Mouse (Mus musculus): ENCODE results near the gene Rassf2. TPM values are rescaled to one million over a fixed set of nuclear protein-coding genes. Genes with fewer than 3 reads are reported as not detected.

The Rassf2 gene
- polyA plus RNA-seq, 1 experiment = 111 TPM

GRCm38 (mm10) chr2:132036326-132036725 is 6.3 kb upstream of the Rassf2 start:
- WGBS = 94% methylated on average over 5 of the region's 5 CpGs
- no peaks in the 10 kb centered on the region for H3K27me3 ChIP-seq (ENCODE audit: control insufficient read depth, insufficient read depth, low read length)
- no peak overlapping the region for H3K27ac ChIP-seq (ENCODE audit: control insufficient read depth, insufficient read depth, low read length)
- peaks cover 27% of the 10 kb centered on the region for H3K4me1 ChIP-seq (replicated peaks; ENCODE audit: control insufficient read depth, insufficient read depth, low read length)
- TF ChIP-seq POLR2A (IDR thresholded peaks at IDR 0.05; ENCODE audit: control insufficient read depth, extremely low read depth, insufficient read depth, low read length, poor library complexity) = no peak
- no peak for TF ChIP-seq CTCF (IDR thresholded peaks at IDR 0.05; ENCODE audit: borderline replicate concordance, control insufficient read depth, extremely low read depth, insufficient read depth, low read length, poor library complexity)
- no peaks in the 10 kb centered on the region for H3K36me3 ChIP-seq (ENCODE audit: control insufficient read depth, insufficient read depth, low read length)
- H3K4me3 ChIP-seq (ENCODE audit: control insufficient read depth, insufficient read depth, low read length) = no peak overlapping the region
- no peak for DNase-seq

- 24% methylated on average over 11 of the region's 11 CpGs for WGBS
- Histone ChIP-seq H3K27ac (ENCODE audit: control insufficient read depth, insufficient read depth, low read length) (peak overlapping the region; percentile 77), H3K27me3 (ENCODE audit: control insufficient read depth, insufficient read depth, low read length) (no peaks in the 10 kb centered on the region), H3K4me1 (replicated peaks; ENCODE audit: control insufficient read depth, insufficient read depth, low read length) (peaks cover 29% of the 10 kb centered on the region), H3K36me3 (ENCODE audit: control insufficient read depth, insufficient read depth, low read length) (no peaks in the 10 kb centered on the region), H3K4me3 (ENCODE audit: control insufficient read depth, insufficient read depth, low read length) (no peak overlapping the region)
- DNase-seq = peak; percentile 54
- TF ChIP-seq POLR2A (IDR thresholded peaks at IDR 0.05; ENCODE audit: control insufficient read depth, extremely low read depth, insufficient read depth, low read length, poor library complexity) (no peak), CTCF (IDR thresholded peaks at IDR 0.05; ENCODE audit: borderline replicate concordance, control insufficient read depth, extremely low read depth, insufficient read depth, low read length, poor library complexity) (no peak)
Observed at GRCm38 (mm10) chr2:132035470-132035835, 5.4 kb upstream of the Rassf2 start.

GRCm38 (mm10) chr2:132034590-132035469 is 4.8 kb upstream of the Rassf2 start:
- WGBS = 79% methylated on average over 4 of the region's 4 CpGs
- no peak for DNase-seq
- Histone ChIP-seq H3K27ac (ENCODE audit: control insufficient read depth, insufficient read depth, low read length) (peak overlapping the region; percentile 77), H3K4me3 (ENCODE audit: control insufficient read depth, insufficient read depth, low read length) (no peak overlapping the region), H3K4me1 (replicated peaks; ENCODE audit: control insufficient read depth, insufficient read depth, low read length) (peaks cover 28% of the 10 kb centered on the region), H3K36me3 (ENCODE audit: control insufficient read depth, insufficient read depth, low read length) (no peaks in the 10 kb centered on the region), H3K27me3 (ENCODE audit: control insufficient read depth, insufficient read depth, low read length) (no peaks in the 10 kb centered on the region)
- TF ChIP-seq CTCF (IDR thresholded peaks at IDR 0.05; ENCODE audit: borderline replicate concordance, control insufficient read depth, extremely low read depth, insufficient read depth, low read length, poor library complexity) (no peak), POLR2A (IDR thresholded peaks at IDR 0.05; ENCODE audit: control insufficient read depth, extremely low read depth, insufficient read depth, low read length, poor library complexity) (no peak)

- no peak for DNase-seq
- 95% methylated on average over 11 of the region's 11 CpGs for WGBS
- Histone ChIP-seq H3K4me1 (replicated peaks; ENCODE audit: control insufficient read depth, insufficient read depth, low read length) (peaks cover 46% of the 10 kb centered on the region), H3K27me3 (ENCODE audit: control insufficient read depth, insufficient read depth, low read length) (no peaks in the 10 kb centered on the region), H3K27ac (ENCODE audit: control insufficient read depth, insufficient read depth, low read length) (no peak overlapping the region), H3K4me3 (ENCODE audit: control insufficient read depth, insufficient read depth, low read length) (no peak overlapping the region), H3K36me3 (ENCODE audit: control insufficient read depth, insufficient read depth, low read length) (no peaks in the 10 kb centered on the region)
- TF ChIP-seq POLR2A (IDR thresholded peaks at IDR 0.05; ENCODE audit: control insufficient read depth, extremely low read depth, insufficient read depth, low read length, poor library complexity) (no peak), CTCF (IDR thresholded peaks at IDR 0.05; ENCODE audit: borderline replicate concordance, control insufficient read depth, extremely low read depth, insufficient read depth, low read length, poor library complexity) (no peak)
Observed at GRCm38 (mm10) chr2:132031364-132032095, 1.5 kb upstream of the Rassf2 start.

- no peaks in the 10 kb centered on the region for H3K36me3 ChIP-seq (ENCODE audit: control insufficient read depth, insufficient read depth, low read length)
- H3K27ac ChIP-seq (ENCODE audit: control insufficient read depth, insufficient read depth, low read length) = peak overlapping the region; percentile 8; the same call in 1 of the 2 replicates
- H3K27me3 ChIP-seq (ENCODE audit: control insufficient read depth, insufficient read depth, low read length) = no peaks in the 10 kb centered on the region
- peaks cover 41% of the 10 kb centered on the region for H3K4me1 ChIP-seq (replicated peaks; ENCODE audit: control insufficient read depth, insufficient read depth, low read length)
- WGBS = 58% methylated on average over 23 of the region's 23 CpGs
- TF ChIP-seq POLR2A (IDR thresholded peaks at IDR 0.05; ENCODE audit: control insufficient read depth, extremely low read depth, insufficient read depth, low read length, poor library complexity) (no peak), CTCF (IDR thresholded peaks at IDR 0.05; ENCODE audit: borderline replicate concordance, control insufficient read depth, extremely low read depth, insufficient read depth, low read length, poor library complexity) (no peak)
- peak overlapping the region; percentile 80 for H3K4me3 ChIP-seq (ENCODE audit: control insufficient read depth, insufficient read depth, low read length)
- DNase-seq = no peak
Observed at GRCm38 (mm10) chr2:132030418-132031363, 633 bp upstream of the Rassf2 start.
